Mouse (Mus musculus): ENCODE results near the gene Lman1l.

Lman1l gene

GRCm38 (mm10) chr9:57618854-57619253 is 1.7 kb downstream of the Lman1l start:
- no peak for DNase-seq (ENCODE audit: low spot score in 2 of 2)

GRCm38 (mm10) chr9:57617556-57618169 is 2.9 kb downstream of the Lman1l start:
- no peak for DNase-seq (ENCODE audit: low spot score in 2 of 2)

- no peak for DNase-seq (ENCODE audit: low spot score in 2 of 2)
Observed at GRCm38 (mm10) chr9:57614786-57615185, 5.8 kb downstream of the Lman1l start.

- no peak for DNase-seq (ENCODE audit: low spot score in 2 of 2)
Observed at GRCm38 (mm10) chr9:57613975-57614374, 6.6 kb downstream of the Lman1l start.

GRCm38 (mm10) chr9:57612587-57612986 is 8.0 kb downstream of the Lman1l start:
- no peak for DNase-seq (ENCODE audit: low spot score in 2 of 2)

- DNase-seq (ENCODE audit: low spot score in 2 of 2) = no peak
Observed at GRCm38 (mm10) chr9:57610359-57610826, 10.2 kb downstream of the Lman1l start.

- no peak for DNase-seq (ENCODE audit: low spot score in 2 of 2)
Observed at GRCm38 (mm10) chr9:57609803-57610202, 10.8 kb downstream of the Lman1l start.

- peak in 1 of 2 experiments; percentile 72 for DNase-seq (ENCODE audit: low spot score in 2 of 2)
Observed at GRCm38 (mm10) chr9:57606139-57606851, 14.3 kb downstream of the Lman1l start, which contains the start of gene Cplx3. Gene Cplx3 (minus strand): TSS chr9:57606281.

- no peak for DNase-seq (ENCODE audit: low spot score in 2 of 2)
Observed at GRCm38 (mm10) chr9:57605503-57605902, 15.1 kb downstream of the Lman1l start.

- DNase-seq (ENCODE audit: low spot score in 2 of 2) = no peak
Observed at GRCm38 (mm10) chr9:57604875-57605274, 15.7 kb downstream of the Lman1l start.

- DNase-seq (ENCODE audit: low spot score in 2 of 2) = no peak
Observed at GRCm38 (mm10) chr9:57602098-57602497, 18.5 kb downstream of the Lman1l start.

- no peak for DNase-seq (ENCODE audit: low spot score in 2 of 2)
Observed at GRCm38 (mm10) chr9:57601353-57601706, 19.2 kb downstream of the Lman1l start.

GRCm38 (mm10) chr9:57600620-57601352 is 19.8 kb downstream of the Lman1l start:
- DNase-seq (ENCODE audit: low spot score in 2 of 2) = no peak

- no peak for DNase-seq (ENCODE audit: low spot score in 2 of 2)
Observed at GRCm38 (mm10) chr9:57598851-57599563, 21.6 kb downstream of the Lman1l start.

- no peak for DNase-seq (ENCODE audit: low spot score in 2 of 2)
Observed at GRCm38 (mm10) chr9:57597929-57598382, 22.6 kb downstream of the Lman1l start.

GRCm38 (mm10) chr9:57597265-57597664 is 23.3 kb downstream of the Lman1l start:
- no peak for DNase-seq (ENCODE audit: low spot score in 2 of 2)

GRCm38 (mm10) chr9:57594174-57594509 is 26.4 kb downstream of the Lman1l start:
- DNase-seq (ENCODE audit: low spot score in 2 of 2) = no peak

- DNase-seq (ENCODE audit: low spot score in 2 of 2) = no peak
Observed at GRCm38 (mm10) chr9:57593454-57594173, 27.0 kb downstream of the Lman1l start.

- no peak for DNase-seq (ENCODE audit: low spot score in 2 of 2)
Observed at GRCm38 (mm10) chr9:57590726-57591125, 29.8 kb downstream of the Lman1l start.

- peak; percentile 71 to 87 for DNase-seq (ENCODE audit: low spot score in 2 of 2)
Observed at GRCm38 (mm10) chr9:57589224-57590126, 31.1 kb downstream of the Lman1l start, which contains the start of gene Ulk3. Gene Ulk3 (plus strand): TSS chr9:57589452.
